ENCODE assay signal across 18 mouse cellular contexts in the genomic region with DNA sequence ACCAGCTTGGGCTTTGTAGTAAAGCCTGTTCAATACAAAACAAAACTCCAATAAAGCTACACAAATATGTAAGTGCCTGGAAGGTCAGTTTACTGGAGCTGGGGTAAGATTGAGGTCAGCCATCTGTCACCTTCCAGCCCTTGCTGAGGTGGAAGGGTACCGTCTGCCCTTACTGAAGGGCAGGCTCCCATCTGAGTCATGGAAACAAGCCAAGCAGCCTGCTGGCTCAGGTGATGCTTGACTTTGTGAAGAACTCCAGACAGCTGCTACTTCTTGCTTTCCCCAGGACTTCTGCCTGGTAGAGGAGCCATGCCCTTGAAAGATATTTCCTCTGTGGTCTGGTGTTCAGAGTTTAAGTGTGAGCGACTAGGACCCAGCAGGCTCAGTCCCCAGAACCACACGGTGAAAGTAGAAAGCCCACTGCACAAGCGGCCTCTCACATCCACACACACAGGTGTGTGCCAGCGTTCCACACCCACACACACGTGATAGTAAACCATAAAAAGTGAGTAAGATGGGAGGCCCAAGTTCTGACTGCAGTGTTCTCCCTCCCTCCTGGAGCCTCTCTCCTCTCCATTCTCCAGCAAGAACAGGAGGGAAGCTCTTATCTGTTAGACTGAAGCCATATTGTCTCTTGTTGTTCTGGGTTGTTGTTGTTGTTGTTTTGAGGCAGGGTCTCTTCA. TPM values are rescaled to one million over a fixed set of nuclear protein-coding genes. Genes with fewer than 3 reads are reported as not detected.
A peak's percentile ranks its signal among the peaks of the same experiment; 100 is the strongest.
DNase-seq lines count a peak whose midpoint lies in the region; ATAC-seq lines count a peak whose summit lies in the region.
"Had no signal": no experiment of that assay in that cellular context is flagged by ENCODE, and none has a peak within 500 bp of the region (broad histone marks: within the 10 kb centered on the region; RNA-seq: fewer than 3 reads in every experiment).

No protein-coding gene starts in this region.

- ATAC-seq in heart, embryonic 14.5 days (ENCODE audit: insufficient number of reproducible peaks, insufficient read depth, low FRiP score, low read depth): no peak
- ATAC-seq in intestine, embryonic 15.5 days: peak; percentile 48; the same call in 1 of the 2 replicates
- ATAC-seq in activated CD4-positive, CD25-positive, alpha-beta regulatory T cell, adult 4 months: no peak
- ATAC-seq: CD4-positive, CD25-positive, alpha-beta regulatory T cell, adult 4 months had no signal

- H3K4me3 ChIP-seq in heart, embryonic 14.5 days (ENCODE audit: control insufficient read depth in 1 of 2, insufficient read depth in 1 of 2, low read depth in 1 of 2, low read length in 2 of 2): no peak overlapping the region
- no peak overlapping the region for H3K4me3 ChIP-seq in intestine, embryonic 15.5 days (replicated peaks)
- H3K4me3 ChIP-seq: hindbrain, embryonic 15.5 days had no signal

- H3K9me3 ChIP-seq in heart, embryonic 14.5 days (ENCODE audit: control insufficient read depth, low read length): no peaks in the 10 kb centered on the region
- no peaks in the 10 kb centered on the region for H3K9me3 ChIP-seq in intestine, embryonic 15.5 days
- H3K9me3 ChIP-seq: hindbrain, embryonic 15.5 days had no signal

- WGBS in heart, embryonic 14.5 days: 67% methylated on average over 6 of the region's 6 CpGs
- WGBS in intestine, embryonic 15.5 days: 73% methylated on average over 6 of the region's 6 CpGs

- H3K4me1 ChIP-seq in heart, embryonic 14.5 days (ENCODE audit: control insufficient read depth in 2 of 2, insufficient read depth in 2 of 2, low read length in 2 of 2): peaks cover 6 to 16% of the 10 kb centered on the region in 2 experiments
- H3K4me1 ChIP-seq in intestine, embryonic 15.5 days (replicated peaks): 0 out of 2 replicates have a peak, but pooled peaks cover 7% of the 10 kb centered on the region
- H3K4me1 ChIP-seq: hindbrain, embryonic 15.5 days had no signal

- DNase-seq in heart, adult 8-10 months (ENCODE audit: low spot score): no peak
- DNase-seq in brain, adult 2 months (ENCODE audit: low read depth, low spot score): peak; percentile 58
- peak; percentile 16 for DNase-seq in retina, embryonic 14.5 days (ENCODE audit: low spot score)
- DNase-seq in spleen, postnatal 14 days (ENCODE audit: low spot score in 2 of 2): no peak
- DNase-seq: adrenal gland, postnatal 14 days; cerebellum, postnatal 36 days; kidney, adult 8-10 months; kidney, postnatal 36 days; lung, adult 18-20 months; lung, postnatal 4 days; midbrain, embryonic 14.5 days; thymus, adult 18-20 months had no signal

- H3K27ac ChIP-seq in heart, embryonic 14.5 days (replicated peaks in 1 of 2; ENCODE audit: control insufficient read depth in 1 of 2, insufficient read depth in 1 of 2, low read depth in 2 of 2, low read length in 2 of 2): peak overlapping the region; percentile 50 to 76
- peak overlapping the region; percentile 52 for H3K27ac ChIP-seq in intestine, embryonic 15.5 days
- H3K27ac ChIP-seq: hindbrain, embryonic 15.5 days had no signal

- peaks cover 100% of the 10 kb centered on the region for H3K36me3 ChIP-seq in heart, embryonic 14.5 days (ENCODE audit: control insufficient read depth, insufficient read depth, low read length)
- peaks cover 46% of the 10 kb centered on the region for H3K36me3 ChIP-seq in intestine, embryonic 15.5 days

- peak overlapping the region; percentile 44; the same call in 1 of the 2 replicates for H3K9ac ChIP-seq in heart, embryonic 14.5 days (ENCODE audit: low read length)
- no peak overlapping the region for H3K9ac ChIP-seq in intestine, embryonic 15.5 days
- H3K9ac ChIP-seq: hindbrain, embryonic 15.5 days had no signal

- no peak overlapping the region; the same call in 1 of the 2 replicates for H3K4me2 ChIP-seq in heart, embryonic 14.5 days (ENCODE audit: low read length)
- H3K4me2 ChIP-seq in intestine, embryonic 15.5 days (replicated peaks): no peak overlapping the region
- H3K4me2 ChIP-seq: hindbrain, embryonic 15.5 days had no signal

- H3K27me3 ChIP-seq in heart, embryonic 14.5 days (ENCODE audit: control insufficient read depth, insufficient read depth, low read length): no peaks in the 10 kb centered on the region
- H3K27me3 ChIP-seq in intestine, embryonic 15.5 days (replicated peaks): no peaks in the 10 kb centered on the region
- H3K27me3 ChIP-seq: hindbrain, embryonic 15.5 days had no signal

RNA-seq across cellular contexts. Expression of a gene that starts 24.6 kb away (rescaled TPM):
- polyA plus RNA-seq in heart, embryonic 14.5 days (2014; fragmentation: Nextera tagmentation; extraction: Ambion mirVana): 6.0 and 6.4 TPM in 2 replicates
- 10 to 100 TPM in 3 of 4 experiments, 1 to 10 TPM in 1; 8.5 to 15.3 (median 14.6) TPM for total RNA-seq in heart, adult 8-10 months (2022)
- 13.1 and 18.1 TPM in 2 replicates for polyA plus RNA-seq in intestine, embryonic 15.5 days (2015; fragmentation: Nextera tagmentation; extraction: Ambion mirVana)
- polyA plus RNA-seq in activated CD4-positive, CD25-positive, alpha-beta regulatory T cell, adult 4 months (2017; shearing (Covaris generic)): 1 to 10 TPM; 2.4 to 5.5 TPM

RNA-seq across cellular contexts. Expression of a gene that starts 32.7 kb away (rescaled TPM):
- polyA plus RNA-seq in heart, embryonic 14.5 days (2014; fragmentation: Nextera tagmentation; extraction: Ambion mirVana): 0.11 TPM in 1 of 2 replicates, not detected in the other
- total RNA-seq in heart, adult 8-10 months (2022): under 1 TPM in 2 of 4 experiments, not detected in 2; 0.05 to 0.11 TPM
- 0.95 and 1.2 TPM in 2 replicates for polyA plus RNA-seq in intestine, embryonic 15.5 days (2015; fragmentation: Nextera tagmentation; extraction: Ambion mirVana)
- polyA plus RNA-seq in activated CD4-positive, CD25-positive, alpha-beta regulatory T cell, adult 4 months (2017; shearing (Covaris generic)): not detected
- polyA plus RNA-seq: CD4-positive, CD25-positive, alpha-beta regulatory T cell, adult 4 months; embryonic facial prominence, embryonic 11.5 days; midbrain, embryonic 14.5 days had no signal

RNA-seq across cellular contexts. Expression of a gene that starts 56.4 kb away (rescaled TPM):
- polyA plus RNA-seq in heart, embryonic 14.5 days (2014; fragmentation: Nextera tagmentation; extraction: Ambion mirVana): 1.7 and 2.5 TPM in 2 replicates
- total RNA-seq in heart, adult 8-10 months (2022): under 1 TPM in 2 of 4 experiments, not detected in 2; 0.16 to 0.83 TPM
- 214 and 219 TPM in 2 replicates for polyA plus RNA-seq in intestine, embryonic 15.5 days (2015; fragmentation: Nextera tagmentation; extraction: Ambion mirVana)
- not detected for polyA plus RNA-seq in activated CD4-positive, CD25-positive, alpha-beta regulatory T cell, adult 4 months (2017; shearing (Covaris generic))
- polyA plus RNA-seq: CD4-positive, CD25-positive, alpha-beta regulatory T cell, adult 4 months had no signal

Comparison
In these comparisons a context has a peak if more than half of its experiments do, and no peak if none do; other contexts are left out.
1. DNase-seq: peak in brain, adult 2 months (single experiment) and retina, embryonic 14.5 days (single experiment); none in heart, adult 8-10 months (single experiment) and spleen, postnatal 14 days (0 of 2).
2. RNA of a gene that starts 56.4 kb away (polyA plus RNA-seq): 214 to 219 TPM in intestine, embryonic 15.5 days; 1.7 to 2.5 TPM in heart, embryonic 14.5 days and not detected in activated CD4-positive, CD25-positive, alpha-beta regulatory T cell, adult 4 months; every median in the first group is over 10 times any median in the second.